Mouse (Mus musculus) cerebellum, adult 2 months (tissue): ENCODE data around the gene Hist3h2a.

ENCODE experiments used
- CTCF ChIP-seq: fragments of 200-500 bp; IDR thresholded peaks from 2 replicates; pipeline ENCODE4 v1.5.1; 2011; ENCODE audit warnings: low read depth, mild to moderate bottlenecking, control low read depth, low read length, moderate library complexity, borderline replicate concordance; ENCODE audit not compliant: insufficient read depth
- POLR2A ChIP-seq: fragments of 200-500 bp; IDR thresholded peaks from 2 replicates; pipeline ENCODE4 v1.6.1; 2011; ENCODE audit warnings: low read length, control low read depth, borderline replicate concordance; ENCODE audit not compliant: insufficient read depth

DNA sequence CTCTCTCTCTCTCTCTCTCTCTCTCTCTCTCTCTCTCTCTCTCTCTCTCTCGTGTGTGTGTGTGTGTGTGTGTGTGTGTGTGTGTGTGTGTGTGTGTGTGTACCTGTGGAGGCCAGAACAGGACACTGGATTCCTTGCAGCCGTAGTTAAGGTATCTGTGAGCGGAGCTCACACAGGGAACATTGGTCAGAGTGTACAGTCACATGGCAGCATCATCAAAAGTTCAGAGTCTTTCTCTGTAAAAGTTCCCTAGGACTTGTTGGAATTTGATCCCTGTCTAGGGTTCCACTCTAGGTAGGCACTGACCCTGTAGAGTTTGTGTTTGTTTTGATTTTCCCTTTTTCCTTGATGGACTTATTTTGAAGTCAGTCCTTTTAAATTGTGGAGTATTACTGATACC, 27.8 kb upstream of the Hist3h2a start:
- no peak for TF ChIP-seq CTCF
- TF ChIP-seq POLR2A, result no peak
